ENCODE assay signal across 35 mouse cellular contexts in genomic region chr16:58676156-58676555, GRCm38 (mm10). TPM values are rescaled to one million over a fixed set of nuclear protein-coding genes. Genes with fewer than 3 reads are reported as not detected.
DNase-seq lines count a peak whose midpoint lies in the region; ATAC-seq and TF ChIP-seq lines count a peak whose summit lies in the region.
"Had no signal": no experiment of that assay in that cellular context is flagged by ENCODE, and none has a peak within 500 bp of the region (broad histone marks: within the 10 kb centered on the region; RNA-seq: fewer than 3 reads in every experiment).

No protein-coding gene starts in this region.

- H3K4me1 ChIP-seq in heart, embryonic 10.5 days: peaks cover 12% of the 10 kb centered on the region; the same call in 1 of the 2 replicates
- H3K4me1 ChIP-seq in liver, embryonic 11.5 days (replicated peaks; ENCODE audit: control insufficient read depth, insufficient read depth, low read length): peaks cover 27% of the 10 kb centered on the region
- peaks cover 30 to 31% of the 10 kb centered on the region in 2 experiments for H3K4me1 ChIP-seq in liver, embryonic 14.5 days (replicated peaks; ENCODE audit: control insufficient read depth in 2 of 2, insufficient read depth in 2 of 2, low read length in 1 of 2)
- H3K4me1 ChIP-seq in intestine, embryonic 15.5 days (replicated peaks): no peaks in the 10 kb centered on the region
- peaks cover under 1% of the 10 kb centered on the region for H3K4me1 ChIP-seq in limb, embryonic 10.5 days
- H3K4me1 ChIP-seq: neural tube, embryonic 12.5 days had no signal

- no peak for TF ChIP-seq CTCF in liver, embryonic 14.5 days (IDR thresholded peaks at IDR 0.05; ENCODE audit: low read depth)

- DNase-seq in heart, embryonic 10.5 days (ENCODE audit: low spot score): peak; percentile 73
- no peak for DNase-seq in heart, adult 9 months (ENCODE audit: low spot score in 2 of 2)
- no peak for DNase-seq in liver, embryonic 11.5 days (ENCODE audit: low spot score)
- DNase-seq in liver: no peak
- DNase-seq in liver, embryonic 14.5 days (ENCODE audit: low read depth in 3 of 3, low spot score in 3 of 3): no peak
- DNase-seq in limb, embryonic 10.5 days (ENCODE audit: low spot score): no peak
- DNase-seq: adrenal gland, postnatal 25 days; cerebellum, adult 18-20 months; cerebellum, postnatal 25 days; kidney, adult 2 months; kidney, postnatal 36 days; layer of hippocampus, postnatal 36 days; left cerebral cortex, postnatal 4 days; right cerebral cortex, adult 18-20 months; right cerebral cortex, postnatal 4 days; thymus, adult 18-20 months; thymus, postnatal 36 days had no signal

- no peak overlapping the region for H3K27ac ChIP-seq in heart, embryonic 10.5 days
- H3K27ac ChIP-seq in liver, embryonic 11.5 days (ENCODE audit: low read depth, low read length): no peak overlapping the region
- peak overlapping the region; percentile 55 for H3K27ac ChIP-seq in liver, embryonic 14.5 days
- no peak overlapping the region for H3K27ac ChIP-seq in intestine, embryonic 15.5 days
- H3K27ac ChIP-seq in limb, embryonic 10.5 days: no peak overlapping the region
- H3K27ac ChIP-seq: embryonic facial prominence, embryonic 10.5 days; embryonic facial prominence, embryonic 15.5 days; forebrain, embryonic 15.5 days; heart, embryonic 15.5 days; limb, embryonic 15.5 days; lung, embryonic 15.5 days; midbrain, embryonic 10.5 days; neural tube, embryonic 12.5 days; stomach, postnatal 0 days had no signal

- H3K4me3 ChIP-seq in heart, embryonic 10.5 days: no peak overlapping the region
- peak overlapping the region; percentile 15; the same call in 1 of the 2 replicates for H3K4me3 ChIP-seq in liver, embryonic 11.5 days (ENCODE audit: low read depth, low read length)
- H3K4me3 ChIP-seq in liver, embryonic 14.5 days (ENCODE audit: insufficient read depth in 1 of 2, low read depth in 2 of 2, low read length in 2 of 2): peak overlapping the region; percentile 45 to 97
- no peak overlapping the region for H3K4me3 ChIP-seq in intestine, embryonic 15.5 days (replicated peaks)
- H3K4me3 ChIP-seq in limb, embryonic 10.5 days: no peak overlapping the region
- H3K4me3 ChIP-seq: embryonic facial prominence, embryonic 10.5 days; embryonic facial prominence, embryonic 15.5 days; forebrain, embryonic 15.5 days; heart, embryonic 15.5 days; limb, embryonic 15.5 days; lung, embryonic 15.5 days; midbrain, embryonic 10.5 days; myocyte; neural tube, embryonic 12.5 days had no signal

- H3K9ac ChIP-seq in liver, embryonic 11.5 days (ENCODE audit: low read depth, low read length): 0 out of 2 replicates have a peak overlapping the region, but pooled peaks have one; percentile 25
- H3K9ac ChIP-seq in liver, embryonic 14.5 days (replicated peaks): peak overlapping the region; percentile 40
- H3K9ac ChIP-seq in intestine, embryonic 15.5 days: no peak overlapping the region
- H3K9ac ChIP-seq: embryonic facial prominence, embryonic 15.5 days; forebrain, embryonic 15.5 days; heart, embryonic 15.5 days; limb, embryonic 15.5 days; lung, embryonic 15.5 days; neural tube, embryonic 12.5 days had no signal

- peaks cover 55% of the 10 kb centered on the region for H3K36me3 ChIP-seq in heart, embryonic 10.5 days
- H3K36me3 ChIP-seq in liver, embryonic 11.5 days (ENCODE audit: control insufficient read depth, insufficient read depth, low read length): peaks cover 49% of the 10 kb centered on the region
- peaks cover 91% of the 10 kb centered on the region for H3K36me3 ChIP-seq in liver, embryonic 14.5 days (replicated peaks; ENCODE audit: control insufficient read depth, insufficient read depth, low read depth)
- 0 out of 2 replicates have a peak, but pooled peaks cover 3% of the 10 kb centered on the region for H3K36me3 ChIP-seq in intestine, embryonic 15.5 days
- peaks cover 58% of the 10 kb centered on the region for H3K36me3 ChIP-seq in limb, embryonic 10.5 days

- ATAC-seq in liver, embryonic 11.5 days (replicated peaks; ENCODE audit: low FRiP score): peak; percentile 8; the same call in 1 of the 2 replicates
- peak; percentile 10; the same call in 1 of the 2 replicates for ATAC-seq in liver, embryonic 14.5 days (ENCODE audit: insufficient read depth)
- no peak for ATAC-seq in intestine, embryonic 15.5 days
- ATAC-seq: forebrain, embryonic 15.5 days; hindbrain, embryonic 16.5 days had no signal

- peak overlapping the region; percentile 53 for H3K4me2 ChIP-seq in liver, embryonic 11.5 days
- peak overlapping the region; percentile 84 for H3K4me2 ChIP-seq in liver, embryonic 14.5 days (ENCODE audit: low read depth)
- no peak overlapping the region for H3K4me2 ChIP-seq in intestine, embryonic 15.5 days (replicated peaks)
- H3K4me2 ChIP-seq: embryonic facial prominence, embryonic 15.5 days; forebrain, embryonic 15.5 days; heart, embryonic 15.5 days; limb, embryonic 15.5 days; lung, embryonic 15.5 days; neural tube, embryonic 12.5 days had no signal

- 68% methylated on average over 7 of the region's 7 CpGs for WGBS in heart, embryonic 10.5 days
- 78% methylated on average over 7 of the region's 7 CpGs for WGBS in liver, embryonic 11.5 days
- 60% methylated on average over 7 of the region's 7 CpGs for WGBS in liver, embryonic 14.5 days (ENCODE audit: insufficient replicate concordance)
- WGBS in intestine, embryonic 15.5 days: 83% methylated on average over 7 of the region's 7 CpGs
- WGBS in limb, embryonic 10.5 days: 90% methylated on average over 7 of the region's 7 CpGs

- H3K9me3 ChIP-seq in heart, embryonic 10.5 days: no peaks in the 10 kb centered on the region
- no peaks in the 10 kb centered on the region for H3K9me3 ChIP-seq in liver, embryonic 11.5 days (ENCODE audit: control insufficient read depth, low read length)
- H3K9me3 ChIP-seq in liver, embryonic 14.5 days (ENCODE audit: control insufficient read depth, low read length): no peaks in the 10 kb centered on the region
- no peaks in the 10 kb centered on the region for H3K9me3 ChIP-seq in intestine, embryonic 15.5 days
- no peaks in the 10 kb centered on the region for H3K9me3 ChIP-seq in limb, embryonic 10.5 days (replicated peaks)
- H3K9me3 ChIP-seq: embryonic facial prominence, embryonic 10.5 days; embryonic facial prominence, embryonic 15.5 days; forebrain, embryonic 15.5 days; heart, embryonic 15.5 days; limb, embryonic 15.5 days; lung, embryonic 15.5 days; midbrain, embryonic 10.5 days; neural tube, embryonic 12.5 days had no signal

- TF ChIP-seq EP300 in liver, embryonic 14.5 days (IDR thresholded peaks at IDR 0.05; ENCODE audit: low read depth): no peak

- no peaks in the 10 kb centered on the region for H3K27me3 ChIP-seq in heart, embryonic 10.5 days (ENCODE audit: insufficient read depth, poor library complexity, severe bottlenecking)
- no peaks in the 10 kb centered on the region for H3K27me3 ChIP-seq in liver, embryonic 11.5 days (replicated peaks; ENCODE audit: control insufficient read depth, insufficient read depth, low read length)
- no peaks in the 10 kb centered on the region for H3K27me3 ChIP-seq in liver, embryonic 14.5 days (ENCODE audit: control insufficient read depth, insufficient read depth, low read length)
- no peaks in the 10 kb centered on the region for H3K27me3 ChIP-seq in intestine, embryonic 15.5 days (replicated peaks)
- H3K27me3 ChIP-seq in limb, embryonic 10.5 days (ENCODE audit: low read depth, poor library complexity, severe bottlenecking): no peaks in the 10 kb centered on the region
- H3K27me3 ChIP-seq: embryonic facial prominence, embryonic 15.5 days; forebrain, embryonic 15.5 days; heart, embryonic 15.5 days; limb, embryonic 15.5 days; lung, embryonic 15.5 days; neural tube, embryonic 12.5 days had no signal

RNA-seq across cellular contexts. Expression of gene Cpox, which starts 6.1 kb away (rescaled TPM):
- polyA plus RNA-seq in heart, embryonic 10.5 days (2016; fragmentation: Nextera tagmentation; extraction: Ambion mirVana): 63.5 and 89.9 TPM in 2 replicates
- 388 and 389 TPM in 2 replicates for polyA plus RNA-seq in liver, embryonic 11.5 days (2014; fragmentation: Nextera tagmentation; extraction: Ambion mirVana)
- polyA plus RNA-seq in liver, embryonic 14.5 days (2012; rRNA removed): 207 and 272 TPM in 2 replicates
- 326 and 386 TPM in 2 replicates for polyA plus RNA-seq in liver, embryonic 14.5 days (2014; fragmentation: Nextera tagmentation; extraction: Ambion mirVana)
- polyA plus RNA-seq in intestine, embryonic 15.5 days (2015; fragmentation: Nextera tagmentation; extraction: Ambion mirVana): 58.4 and 71.3 TPM in 2 replicates
- 26.6 and 29.7 TPM in 2 replicates for polyA plus RNA-seq in limb, embryonic 10.5 days (2016; fragmentation: Nextera tagmentation; extraction: Ambion mirVana)

RNA-seq across cellular contexts. Expression of gene E330017A01Rik, which starts 37.6 kb away (rescaled TPM):
- polyA plus RNA-seq in heart, embryonic 10.5 days (2016; fragmentation: Nextera tagmentation; extraction: Ambion mirVana): not detected in 2 replicates
- polyA plus RNA-seq in liver, embryonic 11.5 days (2014; fragmentation: Nextera tagmentation; extraction: Ambion mirVana): not detected in 2 replicates
- polyA plus RNA-seq in liver, embryonic 14.5 days (2012; rRNA removed): not detected in 2 replicates
- not detected in 2 replicates for polyA plus RNA-seq in liver, embryonic 14.5 days (2014; fragmentation: Nextera tagmentation; extraction: Ambion mirVana)
- not detected in 2 replicates for polyA plus RNA-seq in intestine, embryonic 15.5 days (2015; fragmentation: Nextera tagmentation; extraction: Ambion mirVana)
- not detected in 2 replicates for polyA plus RNA-seq in limb, embryonic 10.5 days (2016; fragmentation: Nextera tagmentation; extraction: Ambion mirVana)
- polyA plus RNA-seq: brain, embryonic 14.5 days; embryonic facial prominence, embryonic 10.5 days; embryonic facial prominence, embryonic 15.5 days; forebrain, embryonic 15.5 days; heart, embryonic 15.5 days; hindbrain, embryonic 11.5 days; hindbrain, embryonic 16.5 days; intestine, embryonic 14.5 days; kidney, adult 2 months; kidney, embryonic 16.5 days; limb, embryonic 15.5 days; lung, embryonic 15.5 days; midbrain, embryonic 10.5 days; myocyte; spleen, adult 2 months; stomach, postnatal 0 days had no signal

RNA-seq across cellular contexts. Expression of gene Gpr15, which starts 42.7 kb away (rescaled TPM):
- polyA plus RNA-seq in heart, embryonic 10.5 days (2016; fragmentation: Nextera tagmentation; extraction: Ambion mirVana): not detected in 2 replicates
- not detected in 2 replicates for polyA plus RNA-seq in liver, embryonic 11.5 days (2014; fragmentation: Nextera tagmentation; extraction: Ambion mirVana)
- 0.02 and 0.07 TPM in 2 replicates for polyA plus RNA-seq in liver, embryonic 14.5 days (2012; rRNA removed)
- 0.08 and 0.14 TPM in 2 replicates for polyA plus RNA-seq in liver, embryonic 14.5 days (2014; fragmentation: Nextera tagmentation; extraction: Ambion mirVana)
- polyA plus RNA-seq in intestine, embryonic 15.5 days (2015; fragmentation: Nextera tagmentation; extraction: Ambion mirVana): 0.14 TPM in 1 of 2 replicates, not detected in the other
- polyA plus RNA-seq in limb, embryonic 10.5 days (2016; fragmentation: Nextera tagmentation; extraction: Ambion mirVana): 0.11 TPM in 1 of 2 replicates, not detected in the other
- polyA plus RNA-seq: embryonic facial prominence, embryonic 10.5 days; heart, embryonic 15.5 days; hindbrain, embryonic 11.5 days; hindbrain, embryonic 16.5 days; intestine, embryonic 14.5 days; kidney, embryonic 16.5 days; limb, embryonic 15.5 days; midbrain, postnatal 0 days; myocyte; neural tube, embryonic 12.5 days; stomach, postnatal 0 days had no signal

RNA-seq across cellular contexts. Expression of gene Cldnd1, which starts 51.6 kb away (rescaled TPM):
- 106 TPM in 2 replicates for polyA plus RNA-seq in heart, embryonic 10.5 days (2016; fragmentation: Nextera tagmentation; extraction: Ambion mirVana)
- 65.3 and 73.3 TPM in 2 replicates for polyA plus RNA-seq in liver, embryonic 11.5 days (2014; fragmentation: Nextera tagmentation; extraction: Ambion mirVana)
- polyA plus RNA-seq in liver, embryonic 14.5 days (2012; rRNA removed): 14.1 and 15.4 TPM in 2 replicates
- polyA plus RNA-seq in liver, embryonic 14.5 days (2014; fragmentation: Nextera tagmentation; extraction: Ambion mirVana): 30.0 and 31.5 TPM in 2 replicates
- polyA plus RNA-seq in intestine, embryonic 15.5 days (2015; fragmentation: Nextera tagmentation; extraction: Ambion mirVana): 95.7 and 97.6 TPM in 2 replicates
- 92.9 and 108 TPM in 2 replicates for polyA plus RNA-seq in limb, embryonic 10.5 days (2016; fragmentation: Nextera tagmentation; extraction: Ambion mirVana)

RNA-seq across cellular contexts. Expression of gene Gm813, which starts 59.4 kb away (rescaled TPM):
- not detected in 2 replicates for polyA plus RNA-seq in heart, embryonic 10.5 days (2016; fragmentation: Nextera tagmentation; extraction: Ambion mirVana)
- polyA plus RNA-seq in liver, embryonic 11.5 days (2014; fragmentation: Nextera tagmentation; extraction: Ambion mirVana): not detected in 2 replicates
- not detected in 2 replicates for polyA plus RNA-seq in liver, embryonic 14.5 days (2012; rRNA removed)
- polyA plus RNA-seq in liver, embryonic 14.5 days (2014; fragmentation: Nextera tagmentation; extraction: Ambion mirVana): not detected in 2 replicates
- not detected in 2 replicates for polyA plus RNA-seq in intestine, embryonic 15.5 days (2015; fragmentation: Nextera tagmentation; extraction: Ambion mirVana)
- not detected in 2 replicates for polyA plus RNA-seq in limb, embryonic 10.5 days (2016; fragmentation: Nextera tagmentation; extraction: Ambion mirVana)
- polyA plus RNA-seq: brain, embryonic 14.5 days; embryonic facial prominence, embryonic 10.5 days; embryonic facial prominence, embryonic 15.5 days; forebrain, embryonic 15.5 days; heart, embryonic 15.5 days; hindbrain, embryonic 11.5 days; hindbrain, embryonic 16.5 days; intestine, embryonic 14.5 days; kidney, adult 2 months; kidney, embryonic 16.5 days; limb, embryonic 15.5 days; lung, embryonic 15.5 days; midbrain, embryonic 10.5 days; midbrain, postnatal 0 days; myocyte; neural tube, embryonic 12.5 days; spleen, adult 2 months; stomach, postnatal 0 days had no signal

Comparison
In these comparisons a context has a peak if more than half of its experiments do, and no peak if none do; other contexts are left out.
1. H3K4me3 ChIP-seq: peak in liver, embryonic 11.5 days (single experiment) and liver, embryonic 14.5 days (2 of 2); none in heart, embryonic 10.5 days (single experiment), intestine, embryonic 15.5 days (single experiment) and limb, embryonic 10.5 days (single experiment).